Mouse (Mus musculus): Measurements from ENCODE around the gene Hpd. TPM values are rescaled to one million over a fixed set of nuclear protein-coding genes. Genes with fewer than 3 reads are reported as not detected.
A peak's percentile ranks its signal among the peaks of the same experiment; 100 is the strongest.
"Not testable (repeated sequence)": the region's sequence is repeated elsewhere in the genome, so short reads cannot be mapped to it uniquely, and the experiment has no call there.

Hpd gene
- total RNA-seq (2021), result under 1 TPM in 1 of 2 experiments, not detected in 1; 0.55 TPM
- long read RNA-seq, partial matches to known transcripts, result 1 of 1 reads
- long read RNA-seq, other reads (novel, unspliced or antisense), result 0 of 1 reads

GRCm38 (mm10) chr5:123182651-123183050, at the start of gene Hpd:
TSS of gene Hpd (minus strand) at chr5:123182727.
- no peak for DNase-seq (ENCODE audit: low spot score in 2 of 2)

- no peak for DNase-seq (ENCODE audit: low spot score in 2 of 2)
Measured at GRCm38 (mm10) chr5:123232180-123232579, 49.7 kb upstream of the Hpd start.

DNA sequence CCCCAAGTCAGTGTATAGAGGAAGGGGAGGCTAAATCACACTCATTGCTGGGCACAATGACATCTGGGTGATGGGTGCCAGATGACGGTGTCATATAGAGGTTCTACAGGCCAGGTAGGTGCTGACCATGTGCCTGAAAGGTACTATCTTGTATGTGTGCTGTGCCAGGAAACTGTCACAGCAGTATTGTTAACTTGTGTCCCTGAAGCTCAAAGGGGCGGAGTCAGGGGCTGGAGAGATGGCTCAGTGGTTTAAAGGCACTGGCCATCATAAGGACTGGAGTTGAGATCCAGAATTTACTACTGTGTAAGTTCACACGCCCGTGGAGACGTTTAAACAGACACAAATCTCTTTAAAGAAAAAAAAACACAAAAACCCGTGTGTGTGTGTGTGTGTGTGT, 46.8 kb upstream of the Hpd start:
- DNase-seq (ENCODE audit: low spot score in 2 of 2), result no peak

GRCm38 (mm10) chr5:123228524-123228922, 46.0 kb upstream of the Hpd start:
- no peak for DNase-seq (ENCODE audit: low spot score in 2 of 2)

GRCm38 (mm10) chr5:123227762-123228523, 45.4 kb upstream of the Hpd start:
- peak; percentile 96 to 97 for DNase-seq (ENCODE audit: low spot score in 2 of 2)

DNA sequence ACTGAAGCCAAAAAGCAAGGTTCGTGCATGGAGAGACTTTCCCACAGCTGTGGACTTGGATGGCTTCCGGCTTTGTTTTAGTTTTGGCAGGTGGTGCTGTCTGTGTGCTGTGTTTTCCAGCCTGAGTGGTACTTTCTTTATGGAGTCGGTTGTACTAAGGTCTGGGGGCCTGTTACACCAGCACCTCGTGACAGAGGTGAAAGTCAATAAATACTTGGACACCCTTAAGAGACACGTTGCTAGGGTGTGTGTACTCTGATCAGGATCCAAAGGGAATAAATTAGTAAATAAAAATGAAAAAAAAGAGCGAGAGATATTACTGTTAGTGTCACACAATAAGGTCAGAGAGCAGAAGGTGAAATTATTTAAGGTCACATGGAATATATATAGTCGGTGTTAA, 44.3 kb upstream of the Hpd start:
- DNase-seq (ENCODE audit: low spot score in 2 of 2), result no peak

DNA sequence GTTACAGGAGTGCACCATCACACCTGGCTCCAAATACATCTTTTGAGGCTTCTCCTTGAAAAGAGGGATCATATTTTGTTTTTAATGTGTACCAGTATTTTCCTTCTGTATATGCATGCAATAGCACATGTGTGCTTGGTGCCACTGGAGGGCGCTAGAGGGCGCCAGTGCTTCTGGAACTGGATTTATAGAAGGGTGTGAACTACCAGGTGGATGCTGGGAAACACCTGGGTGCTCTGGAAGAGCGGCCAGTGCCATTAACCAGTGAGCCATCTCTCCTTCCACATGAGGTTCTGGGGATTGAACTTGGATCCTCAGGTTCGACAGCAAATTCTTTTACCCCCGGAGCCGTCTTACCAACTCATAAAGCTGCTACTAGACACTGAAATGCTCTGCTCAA, 41.3 kb upstream of the Hpd start:
- DNase-seq (ENCODE audit: low spot score in 2 of 2), result not testable (repeated sequence)

GRCm38 (mm10) chr5:123223051-123223410, 40.5 kb upstream of the Hpd start:
- no peak for DNase-seq (ENCODE audit: low spot score in 2 of 2)

DNA sequence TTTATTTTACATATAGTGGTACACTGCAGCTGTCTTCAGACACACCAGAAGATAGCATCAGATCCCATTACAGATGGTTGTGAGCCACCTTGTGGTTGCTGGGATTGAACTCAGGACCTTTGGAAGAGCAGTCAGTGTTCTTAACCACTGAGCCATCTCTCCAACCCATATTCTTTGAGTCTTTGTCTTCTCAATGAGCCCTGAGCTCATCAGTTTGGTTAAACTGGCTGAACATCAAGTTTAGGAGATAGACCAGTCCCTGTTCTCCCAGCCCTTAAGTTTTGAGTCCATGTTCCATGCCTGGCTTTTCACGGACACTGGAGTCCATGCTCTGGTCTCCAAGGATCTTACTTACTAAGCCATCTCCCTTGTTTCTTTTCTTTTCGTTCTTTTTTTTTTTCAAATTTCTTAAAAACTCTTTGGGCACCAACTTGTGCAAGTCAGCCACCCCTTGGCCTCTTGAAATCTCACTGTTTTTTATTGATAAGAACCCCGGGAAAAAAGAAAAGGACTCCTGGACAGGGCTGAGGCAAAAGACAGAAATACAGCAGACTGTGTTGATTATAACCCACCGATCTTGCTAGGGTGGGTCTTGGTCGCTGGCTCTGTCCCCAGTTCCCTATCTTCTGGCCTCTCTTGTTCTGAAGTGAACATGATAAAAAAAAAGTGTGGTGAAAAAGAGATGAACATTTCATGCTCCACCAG, 40.0 kb upstream of the Hpd start:
- not testable (repeated sequence) for DNase-seq (ENCODE audit: low spot score in 2 of 2)

GRCm38 (mm10) chr5:123203591-123203990, 21.1 kb upstream of the Hpd start:
- DNase-seq (ENCODE audit: low spot score in 2 of 2), result not testable (repeated sequence)

DNA sequence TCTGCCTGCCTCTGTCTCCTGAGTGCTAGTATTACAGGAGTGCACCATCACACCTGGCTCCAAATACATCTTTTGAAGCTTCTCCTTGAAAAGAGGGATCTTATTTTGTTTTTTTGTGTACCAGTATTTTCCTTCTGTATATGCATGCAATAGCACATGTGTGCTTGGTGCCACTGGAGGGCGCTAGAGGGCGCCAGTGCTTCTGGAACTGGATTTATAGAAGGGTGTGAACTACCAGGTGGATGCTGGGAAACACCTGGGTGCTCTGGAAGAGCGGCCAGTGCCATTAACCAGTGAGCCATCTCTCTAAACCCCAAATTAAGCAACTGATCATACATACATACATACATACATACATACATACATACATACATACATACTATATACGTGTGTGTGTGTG, 20.2 kb upstream of the Hpd start:
- not testable (repeated sequence) for DNase-seq (ENCODE audit: low spot score in 2 of 2)

GRCm38 (mm10) chr5:123201987-123202386, 19.5 kb upstream of the Hpd start:
- no peak for DNase-seq (ENCODE audit: low spot score in 2 of 2)

- no peak for DNase-seq (ENCODE audit: low spot score in 2 of 2)
Measured at GRCm38 (mm10) chr5:123201523-123201892, 19.0 kb upstream of the Hpd start.

DNA sequence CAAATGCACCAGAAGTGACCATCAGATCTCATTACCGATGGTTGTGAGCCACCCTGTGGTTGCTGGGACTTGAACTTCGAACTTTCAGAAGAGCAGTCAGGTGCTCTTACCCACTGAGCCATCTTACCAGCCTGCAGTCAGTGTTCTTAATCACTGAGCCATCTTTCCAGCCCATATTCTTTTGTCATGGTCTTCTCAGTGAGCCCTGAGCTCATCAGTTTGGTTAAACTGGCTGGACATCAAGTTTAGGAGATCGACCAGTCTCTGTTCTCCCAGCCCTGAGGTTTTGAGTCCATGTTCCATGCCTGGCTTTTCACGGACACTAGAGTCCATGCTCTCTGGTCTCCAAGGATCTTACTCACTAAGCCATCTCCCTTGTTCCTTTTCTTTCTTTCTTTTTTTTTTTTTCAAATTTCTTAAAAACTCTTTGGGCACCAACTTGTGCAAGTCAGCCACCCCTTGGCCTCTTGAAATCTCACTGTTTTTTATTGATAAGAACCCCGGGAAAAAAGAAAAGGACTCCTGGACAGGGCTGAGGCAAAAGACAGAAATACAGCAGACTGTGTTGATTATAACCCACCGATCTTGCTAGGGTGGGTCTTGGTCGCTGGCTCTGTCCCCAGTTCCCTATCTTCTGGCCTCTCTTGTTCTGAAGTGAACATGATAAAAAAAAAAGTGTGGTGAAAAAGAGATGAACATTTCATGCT, 18.4 kb upstream of the Hpd start:
- DNase-seq (ENCODE audit: low spot score in 2 of 2), result not testable (repeated sequence)

- DNase-seq (ENCODE audit: low spot score in 2 of 2), result no peak
Measured at GRCm38 (mm10) chr5:123198523-123198922, 16.0 kb upstream of the Hpd start.

DNA sequence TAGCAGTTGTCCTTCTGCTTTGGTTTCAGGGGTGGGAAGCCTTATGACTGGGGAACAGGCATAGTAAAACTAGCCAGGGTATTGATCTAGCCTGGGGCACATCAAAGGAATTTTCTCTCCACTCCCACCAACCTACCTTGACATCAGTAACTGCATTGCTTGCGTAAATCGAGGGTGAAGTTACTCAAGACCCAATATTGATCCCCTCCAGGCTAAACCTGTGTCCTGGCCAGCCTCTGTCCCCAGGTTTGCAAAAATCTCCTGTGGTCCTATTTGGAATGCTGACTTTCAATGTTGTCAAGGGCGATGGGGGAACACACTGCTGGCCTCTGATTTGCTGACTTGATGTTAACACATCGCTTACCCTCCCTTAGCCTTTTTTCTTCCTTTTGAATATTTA, 14.2 kb upstream of the Hpd start:
- DNase-seq (ENCODE audit: low spot score in 2 of 2), result no peak

- DNase-seq (ENCODE audit: low spot score in 2 of 2), result no peak
Measured at GRCm38 (mm10) chr5:123195500-123196000, 13.0 kb upstream of the Hpd start.

DNA sequence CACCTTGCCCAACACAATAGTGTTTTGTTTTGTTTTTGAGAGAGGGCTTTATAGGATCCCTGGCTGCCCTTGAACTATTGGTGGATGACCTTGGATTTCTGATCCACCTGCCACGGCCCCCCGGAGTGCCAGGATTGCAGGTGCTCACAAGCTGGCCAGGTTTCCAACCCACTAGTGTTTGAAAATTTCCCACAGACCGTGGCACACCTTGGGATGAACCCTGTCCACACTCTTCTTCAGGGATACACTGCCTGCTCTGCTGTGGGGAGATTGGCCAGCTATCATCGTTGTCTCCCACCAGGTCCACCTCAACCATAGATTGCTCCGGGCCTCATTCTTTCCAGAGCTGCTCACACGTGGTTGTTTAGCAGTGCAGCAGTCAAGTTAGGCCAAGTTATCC, 12.3 kb upstream of the Hpd start:
- no peak for DNase-seq (ENCODE audit: low spot score in 2 of 2)

GRCm38 (mm10) chr5:123193436-123193835, 10.9 kb upstream of the Hpd start:
- DNase-seq (ENCODE audit: low spot score in 2 of 2), result no peak

DNA sequence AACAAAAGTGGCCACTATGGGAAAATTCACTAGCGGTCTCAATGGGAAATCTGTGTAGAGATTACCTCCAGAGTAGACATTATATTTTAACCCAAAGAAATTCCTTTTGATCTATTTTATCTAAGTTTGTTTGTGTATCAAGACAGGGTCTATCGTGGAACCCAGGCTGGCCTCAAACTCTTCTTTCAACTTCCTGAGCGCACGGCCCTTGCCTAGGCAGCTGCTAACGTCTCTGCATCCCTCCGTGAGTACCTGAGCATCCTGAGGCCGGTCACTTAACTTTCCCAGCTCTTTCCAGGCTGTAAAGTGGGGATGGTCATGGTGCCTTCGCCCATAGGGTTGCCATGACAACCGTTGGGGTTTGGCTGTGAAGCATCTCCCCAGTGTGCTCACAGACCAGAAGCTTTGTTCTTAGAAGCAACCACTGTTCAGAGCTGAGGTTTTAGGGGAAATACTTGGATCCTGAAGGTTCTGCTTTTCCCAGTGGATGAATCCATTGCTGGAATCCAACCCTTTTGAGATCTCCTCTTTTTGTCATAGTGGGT, 10.2 kb upstream of the Hpd start:
- DNase-seq (ENCODE audit: low spot score in 2 of 2), result no peak

GRCm38 (mm10) chr5:123191427-123191826, 8.9 kb upstream of the Hpd start:
- DNase-seq (ENCODE audit: low spot score in 2 of 2), result no peak

DNA sequence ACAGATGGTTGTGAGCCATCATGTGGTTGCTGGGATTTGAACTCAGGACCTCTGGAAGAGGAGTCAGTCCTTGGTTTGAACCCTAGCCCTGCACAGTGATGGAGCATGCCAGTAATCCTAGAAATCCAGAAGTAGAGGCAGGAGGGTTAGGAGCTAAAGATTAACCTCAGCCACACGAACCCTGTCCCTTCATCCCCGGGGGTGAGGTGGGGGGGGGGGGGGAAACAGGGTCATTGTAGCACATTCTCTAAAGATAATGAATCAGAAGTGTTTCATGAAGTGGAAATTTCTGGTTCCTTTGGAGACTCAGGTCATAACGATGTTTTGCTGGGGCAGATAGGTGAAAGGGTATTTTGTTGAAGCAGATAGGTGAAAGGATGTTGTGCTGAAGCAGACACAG, 8.4 kb upstream of the Hpd start:
- no peak for DNase-seq (ENCODE audit: low spot score in 2 of 2)

Data from layer of hippocampus, postnatal 10 days (tissue).